Mouse (Mus musculus): ENCODE data around the gene Cryaa.

DNA sequence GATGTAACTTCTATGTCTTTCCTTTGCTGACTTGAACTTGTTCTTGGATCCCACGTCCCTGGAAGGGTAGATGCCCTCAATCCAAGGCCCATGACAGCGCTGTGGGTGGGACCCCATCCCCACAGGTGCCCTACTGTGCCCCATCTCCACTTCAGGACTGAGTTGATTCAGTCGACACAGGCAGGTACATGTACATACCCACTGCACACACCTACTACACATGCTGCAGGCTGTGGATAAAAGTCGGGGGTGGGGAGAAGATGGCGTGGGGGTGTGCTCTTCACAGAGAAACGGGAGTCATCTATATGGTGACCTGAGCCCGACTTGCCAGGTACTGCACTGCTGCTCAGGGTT, 16.4 kb downstream of the Cryaa start:
- TF ChIP-seq POLR2A (IDR thresholded peaks at IDR 0.05; ENCODE audit: borderline replicate concordance, insufficient read depth, low read length), result no peak
- TF ChIP-seq CTCF (IDR thresholded peaks at IDR 0.05; ENCODE audit: borderline replicate concordance, insufficient read depth, low read depth, low read length), result no peak
